Mouse (Mus musculus) mature B cell (primary cell): ENCODE measurements around the gene Ust.

Experiments used
- in situ Hi-C: fragments of 300-500 bp; cut with MboI; formaldehyde crosslinking; loops from 2 replicates; pipeline ENCODE4 v1.14.3; 2019

Ust gene

GRCm38 (mm10) chr10:8174697-8175096 lies 343.9 kb downstream of the Ust start:
- in situ Hi-C loops: no loop called here

DNA sequence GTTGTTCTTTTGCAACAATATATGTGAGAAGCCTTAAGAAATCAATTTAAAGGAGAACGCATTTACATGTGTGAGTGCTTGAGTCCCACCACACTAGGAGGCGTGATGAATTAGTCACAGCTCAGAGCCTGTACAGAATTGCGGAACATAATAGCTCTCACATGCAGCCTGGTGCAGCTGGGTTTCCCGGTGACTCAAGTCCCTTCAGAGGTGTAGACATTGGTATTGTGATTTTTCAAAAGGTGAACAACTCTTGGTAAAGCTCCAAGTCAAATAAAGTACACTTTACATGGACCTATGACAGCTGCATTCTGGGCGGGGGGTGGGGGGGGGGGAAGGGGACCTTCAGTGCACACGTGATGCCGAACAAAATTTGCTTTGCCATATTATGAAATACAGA lies 344.4 kb downstream of the Ust start:
- in situ Hi-C loops: no loop called here

- in situ Hi-C loops: no loop called here
These were observed 345.6 kb downstream of the Ust start for GRCm38 (mm10) chr10:8173032-8173431.

- in situ Hi-C loops: no loop called here
These were observed 347.1 kb downstream of the Ust start for GRCm38 (mm10) chr10:8171556-8171955.
